Mouse (Mus musculus) erythroid progenitor cell, adult 5-6 weeks (primary cell): ENCODE measurements around the gene Ero1lb. TPM values are rescaled to one million over a fixed set of nuclear protein-coding genes. Genes with fewer than 3 reads are reported as not detected.
"Not testable (repeated sequence)": the region's sequence is repeated elsewhere in the genome, so short reads cannot be mapped to it uniquely, and the experiment has no call there.

Source experiments
- ATAC-seq: replicated peaks from 2 replicates; pipeline ENCODE4 v1.8.0; 2016; ENCODE audit warnings: moderate number of reproducible peaks, mild to moderate bottlenecking, moderate TSS enrichment, inconsistent platforms; ENCODE audit not compliant: poor library complexity, low FRiP score, severe bottlenecking
- total RNA-seq, 2 experiments: library from RNA; stranded (forward) in 1 of 2; stranded (reverse) in 1 of 2; fragments of 150-400 nt in 1 of 2; fragments of 186-747, 209-891 nt in 1 of 2; gene quantifications; 2 replicates each; pipeline versions ENCODE4 v1.2.3 to v1.2.4; 2015 to 2017; ENCODE audit warnings: low replicate concordance in 2 of 2

The Ero1lb gene
- total RNA-seq, 2 experiments from 2014 or later = 1.5 to 4.2 TPM

DNA sequence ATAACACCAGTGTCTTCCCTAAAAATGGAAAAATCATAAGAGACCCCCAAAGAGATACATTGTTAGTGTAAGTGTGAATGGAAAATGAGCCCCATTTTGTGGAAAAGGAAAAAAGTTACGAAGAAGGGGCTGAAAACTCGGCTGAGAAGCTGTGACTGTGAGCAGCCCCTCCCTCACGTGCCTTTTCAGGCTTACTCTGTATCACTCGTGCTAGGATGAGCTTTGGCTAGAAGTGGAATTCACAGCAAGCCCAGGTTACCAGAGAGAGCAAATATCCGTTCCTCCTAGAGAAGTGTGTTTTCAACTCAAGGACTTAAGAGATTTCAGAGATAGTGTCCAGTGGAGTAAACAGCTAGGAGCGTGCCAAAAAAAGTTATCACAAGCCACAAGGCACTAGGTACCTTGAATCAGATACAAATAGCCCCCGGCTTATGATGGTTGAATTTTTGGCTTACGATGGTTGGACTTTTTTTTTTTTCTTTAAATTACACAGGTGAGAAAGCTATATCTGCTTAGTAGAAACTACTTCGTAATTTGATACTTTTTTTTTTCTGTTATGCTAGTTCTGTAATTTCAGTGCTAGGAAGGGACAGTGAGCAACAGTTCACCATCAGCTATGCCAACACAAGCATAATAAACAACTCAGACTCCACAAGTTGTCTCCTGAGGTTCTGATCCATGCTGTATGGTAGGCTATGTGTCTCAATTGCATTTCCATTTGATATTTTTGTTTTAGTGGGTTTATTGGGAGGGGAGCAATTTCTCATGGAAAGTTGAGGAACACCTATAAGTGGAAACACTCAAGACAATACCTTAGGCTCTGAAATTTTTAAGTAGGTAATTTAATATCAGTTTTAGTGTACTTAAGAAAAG is 3.2 kb downstream of the Ero1lb start:
- no peak for ATAC-seq

DNA sequence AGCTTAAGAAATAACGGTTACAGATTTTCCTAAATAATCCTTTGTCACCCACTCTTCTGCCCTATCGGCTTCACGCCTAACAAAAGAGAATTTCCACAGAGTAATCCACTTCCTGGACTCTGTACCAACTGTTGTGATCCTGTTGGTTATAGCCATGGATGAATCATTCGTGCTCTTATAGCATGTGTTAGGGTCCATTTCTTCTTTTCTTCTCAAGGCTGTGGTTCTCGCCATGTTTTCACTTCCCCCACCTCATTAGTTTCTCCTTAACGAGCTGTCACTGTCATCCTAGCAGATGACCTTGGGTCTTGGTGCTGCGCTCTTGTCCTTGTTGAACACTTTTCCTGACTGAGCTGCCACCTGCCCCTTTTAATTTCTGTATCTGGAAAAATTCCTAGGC is 4.1 kb downstream of the Ero1lb start:
- no peak for ATAC-seq

GRCm38 (mm10) chr13:12574979-12575536 is 9.4 kb downstream of the Ero1lb start:
- no peak for ATAC-seq

DNA sequence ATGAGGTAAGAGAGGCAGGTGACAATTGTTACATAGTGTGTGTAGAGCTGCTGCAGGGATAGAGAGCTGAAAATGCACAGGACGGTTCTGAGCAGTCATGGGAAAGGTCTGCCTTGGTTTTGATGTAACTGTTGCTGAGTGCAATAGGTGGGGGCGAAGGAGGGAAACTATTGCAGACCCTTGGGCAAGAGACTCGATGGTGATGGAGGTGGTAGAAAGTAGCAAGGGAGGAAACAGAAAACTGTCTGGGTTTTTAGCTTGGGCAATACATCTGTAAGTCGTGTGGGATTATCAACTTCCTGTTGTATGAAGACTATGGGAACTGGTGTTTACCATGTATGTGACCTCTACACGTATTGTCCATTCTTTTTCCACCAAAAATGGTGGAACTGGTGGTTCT is 12.5 kb downstream of the Ero1lb start:
- no peak for ATAC-seq

GRCm38 (mm10) chr13:12589003-12589402 is 23.3 kb downstream of the Ero1lb start:
- ATAC-seq = no peak

DNA sequence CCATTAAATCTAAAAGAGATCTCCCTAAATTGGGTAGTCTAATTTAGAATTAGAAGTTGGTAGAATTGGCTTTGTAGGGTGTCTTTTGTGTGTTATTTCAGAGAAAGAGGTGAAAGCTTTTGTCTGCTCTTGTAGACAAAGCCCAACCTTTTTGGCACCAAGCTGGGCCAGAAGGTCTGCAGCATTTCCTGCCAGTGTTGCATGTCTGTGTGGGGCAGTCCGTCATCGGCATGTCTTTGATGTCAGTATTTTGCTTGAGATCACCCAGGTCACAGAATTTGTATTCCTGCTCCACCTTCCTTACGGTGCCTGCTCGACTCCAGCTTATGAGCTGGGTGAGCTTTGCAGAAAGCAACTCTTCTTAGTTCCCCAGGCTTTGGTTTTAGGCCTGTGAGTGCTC is 31.4 kb downstream of the Ero1lb start:
- ATAC-seq = not testable (repeated sequence)

- not testable (repeated sequence) for ATAC-seq
Observed at GRCm38 (mm10) chr13:12610206-12610605, 44.5 kb downstream of the Ero1lb start.

DNA sequence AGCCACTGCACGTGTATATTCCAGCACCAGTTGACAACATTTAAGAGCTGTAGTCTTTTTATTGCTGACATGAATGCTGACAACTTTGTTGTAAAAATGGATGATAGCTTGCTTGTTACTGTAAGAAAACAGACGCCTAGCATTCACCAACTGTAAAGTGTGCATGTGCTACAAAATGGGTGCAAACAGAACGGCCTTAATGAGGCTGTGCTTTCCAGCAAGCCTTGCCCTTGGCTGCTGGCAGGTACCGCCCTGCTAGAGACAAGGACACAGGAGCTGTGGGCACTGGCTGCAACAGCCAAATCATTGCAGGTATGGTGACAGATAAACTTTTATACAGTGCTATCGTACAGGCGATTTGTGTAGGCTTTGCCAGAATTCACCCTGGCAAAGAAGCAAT is 48.4 kb downstream of the Ero1lb start:
- ATAC-seq = not testable (repeated sequence)

- not testable (repeated sequence) for ATAC-seq
Observed at GRCm38 (mm10) chr13:12614591-12614990, 48.9 kb downstream of the Ero1lb start.

DNA sequence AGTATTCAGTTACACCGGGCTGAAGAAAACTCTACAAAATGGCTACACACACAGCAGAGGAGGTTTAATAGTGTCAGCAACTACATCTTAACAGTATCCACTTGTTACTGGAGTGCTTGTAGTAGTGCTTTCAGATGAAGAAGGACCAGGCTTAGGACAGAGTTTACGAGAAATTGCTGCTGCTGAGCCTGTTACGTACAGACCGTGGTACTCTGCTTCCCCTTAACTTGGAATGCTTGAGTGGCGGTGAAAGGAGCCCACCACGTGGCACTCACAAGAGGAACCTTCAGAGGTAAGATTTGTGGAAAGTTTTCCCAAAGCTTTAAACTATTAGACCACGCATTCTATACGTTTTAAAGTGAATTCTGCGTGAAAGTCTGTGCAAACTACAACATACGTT is 49.3 kb downstream of the Ero1lb start:
- not testable (repeated sequence) for ATAC-seq

- 0 out of 2 replicates have a peak, but pooled peaks have one; percentile 34 for ATAC-seq
Observed at GRCm38 (mm10) chr13:12616489-12616888, 50.8 kb downstream of the Ero1lb start.

DNA sequence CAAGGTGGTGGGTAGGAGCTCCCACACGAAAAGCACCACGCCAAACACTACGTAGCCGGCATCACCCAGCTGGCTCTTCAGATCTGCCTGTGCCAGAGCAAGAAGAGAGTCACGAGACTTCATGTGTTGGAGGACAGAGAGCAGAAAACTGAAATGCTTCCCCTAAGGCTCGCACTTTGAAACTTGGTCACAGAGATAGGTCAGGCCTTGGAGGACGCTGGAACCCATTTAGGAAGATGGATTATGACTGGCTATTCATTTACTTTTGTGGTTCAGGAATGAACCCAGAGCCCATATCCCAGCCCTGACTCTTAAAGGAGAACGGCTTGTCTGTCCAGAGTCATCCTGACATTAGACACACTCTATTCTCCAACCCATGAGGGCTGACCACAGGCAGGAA is 54.1 kb downstream of the Ero1lb start:
- not testable (repeated sequence) for ATAC-seq

GRCm38 (mm10) chr13:12626061-12626460 is 60.4 kb downstream of the Ero1lb start:
- not testable (repeated sequence) for ATAC-seq

GRCm38 (mm10) chr13:12627746-12628145 is 62.1 kb downstream of the Ero1lb start:
- ATAC-seq = not testable (repeated sequence)

DNA sequence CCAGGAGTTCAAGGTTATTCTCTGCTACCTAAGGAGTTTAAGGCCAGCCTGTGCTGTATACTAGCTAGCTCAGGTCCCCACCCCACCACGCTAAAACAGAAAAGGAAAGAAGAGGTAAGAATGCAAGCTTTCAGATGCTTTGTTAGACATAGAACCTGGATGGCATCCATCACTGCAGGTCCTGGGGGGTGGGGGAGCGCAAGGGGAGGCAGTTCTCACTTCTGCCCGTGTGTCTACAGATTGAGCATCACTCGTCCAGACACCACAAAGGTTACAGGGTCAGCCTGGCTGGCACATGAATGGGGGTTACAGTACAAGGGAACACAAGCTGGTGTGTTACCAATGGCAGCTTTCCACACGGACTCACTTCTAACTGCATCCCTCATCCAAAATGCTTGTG is 62.5 kb downstream of the Ero1lb start:
- ATAC-seq = not testable (repeated sequence)

DNA sequence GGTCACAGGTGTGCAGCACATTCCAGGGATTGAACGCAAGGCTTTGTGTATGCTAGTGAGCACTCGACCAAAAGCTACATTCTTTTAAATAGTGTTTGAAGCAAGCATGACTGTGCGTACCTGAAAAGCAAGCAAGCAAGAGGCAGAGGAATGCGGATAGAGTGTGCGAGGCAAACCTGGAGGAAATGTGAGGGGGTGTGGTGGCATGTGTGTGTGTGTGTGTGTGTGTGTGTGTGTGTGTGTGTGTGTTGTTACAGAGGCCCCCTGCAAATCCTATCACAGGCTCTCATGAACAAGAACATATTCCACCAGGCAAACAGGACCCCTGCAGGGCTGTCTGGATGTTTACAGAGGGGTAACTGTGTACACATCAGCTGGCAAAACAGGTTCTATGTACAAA is 64.6 kb downstream of the Ero1lb start:
- not testable (repeated sequence) for ATAC-seq

DNA sequence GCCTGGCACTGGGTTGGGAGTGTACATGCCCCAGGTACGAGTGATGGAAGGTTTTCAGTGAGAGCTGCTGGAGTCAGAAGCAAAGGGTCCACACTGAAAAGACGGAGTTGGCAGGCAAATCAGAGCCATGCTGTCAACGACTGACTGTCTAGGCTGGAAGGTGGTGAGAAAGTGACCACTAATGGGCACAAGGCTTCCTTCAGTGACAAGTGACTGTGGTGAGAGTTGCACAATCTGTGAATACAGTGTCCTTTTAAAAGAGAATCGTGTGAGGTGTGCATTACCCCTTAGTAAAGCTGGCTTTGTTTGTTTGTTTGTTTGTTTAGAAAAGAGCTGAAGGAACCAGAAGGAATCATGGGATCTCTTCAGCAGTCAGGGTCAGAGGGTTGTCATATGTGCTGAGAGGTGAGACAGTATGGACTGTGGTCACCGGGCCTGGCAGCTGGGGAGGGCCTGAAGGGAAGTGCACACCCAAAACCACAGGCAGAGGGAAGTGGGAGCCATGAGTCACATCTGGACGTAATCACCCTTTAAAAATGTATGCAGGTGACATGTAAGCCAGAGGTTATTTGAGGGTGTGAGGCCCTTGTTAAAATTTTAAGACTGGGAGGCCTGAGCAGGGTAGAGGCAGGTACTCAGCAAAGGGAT is 69.4 kb downstream of the Ero1lb start:
- ATAC-seq = not testable (repeated sequence)

- ATAC-seq = not testable (repeated sequence)
Observed at GRCm38 (mm10) chr13:12642795-12643194, 77.1 kb downstream of the Ero1lb start.

GRCm38 (mm10) chr13:12646676-12647075 is 81.0 kb downstream of the Ero1lb start:
- ATAC-seq = not testable (repeated sequence)

DNA sequence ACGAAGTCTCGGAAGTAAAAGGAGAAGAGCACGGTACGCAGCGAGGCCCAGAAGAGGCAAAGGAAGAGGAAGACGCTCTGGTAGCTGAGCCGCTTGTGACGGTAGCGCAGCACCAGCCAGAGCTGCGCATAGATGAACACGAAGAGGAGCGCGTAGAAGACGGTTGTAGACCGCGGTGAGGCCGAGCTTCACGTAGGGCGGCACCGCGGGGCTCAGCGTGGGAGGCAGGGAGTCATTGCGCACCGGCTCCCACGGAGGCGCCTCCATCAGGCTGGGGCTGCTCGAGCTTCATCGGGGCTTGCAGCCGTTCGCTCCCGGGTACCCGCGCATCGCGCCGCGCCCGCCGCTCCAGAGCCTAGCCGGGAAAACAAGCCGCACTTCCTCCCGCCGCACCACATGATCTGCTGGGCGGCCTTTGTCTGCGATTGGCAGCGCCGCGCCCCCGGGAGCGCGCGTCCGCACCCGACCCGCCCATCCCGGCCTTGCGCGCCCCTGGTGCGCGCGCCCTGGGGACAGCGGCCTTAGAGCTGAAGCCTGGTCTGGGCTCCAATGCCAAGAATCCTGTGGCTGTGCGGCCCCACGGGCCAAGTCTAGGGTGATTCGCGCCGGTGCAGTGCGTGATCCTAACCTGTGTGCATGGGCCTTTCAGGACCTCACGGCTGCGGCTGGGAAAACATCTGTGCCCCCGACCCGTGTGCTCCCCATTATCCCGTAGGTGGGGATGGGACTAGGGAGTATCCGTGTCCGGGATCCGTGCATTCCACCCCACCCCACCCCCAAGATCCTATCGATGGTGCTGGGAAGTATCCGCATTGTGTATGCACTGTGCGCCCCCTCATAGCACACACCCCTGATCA is 84.6 kb downstream of the Ero1lb start:
- ATAC-seq = not testable (repeated sequence)
